9 mouse cellular contexts compared by ENCODE assay signal in genomic region chr2:103456646-103457045, GRCm38 (mm10). TPM values are rescaled to one million over a fixed set of nuclear protein-coding genes. Genes with fewer than 3 reads are reported as not detected.
DNase-seq lines count a peak whose midpoint lies in the region; ATAC-seq and TF ChIP-seq lines count a peak whose summit lies in the region.
"Had no signal": no experiment of that assay in that cellular context is flagged by ENCODE, and none has a peak within 500 bp of the region (broad histone marks: within the 10 kb centered on the region; RNA-seq: fewer than 3 reads in every experiment).

No protein-coding gene starts in this region.

- peaks cover 3% of the 10 kb centered on the region for H3K4me1 ChIP-seq in embryonic facial prominence, embryonic 11.5 days (ENCODE audit: control insufficient read depth, insufficient read depth, low read length)
- H3K4me1 ChIP-seq in heart, embryonic 10.5 days: peaks cover 3% of the 10 kb centered on the region; the same call in 1 of the 2 replicates
- H3K4me1 ChIP-seq in liver, embryonic 13.5 days (replicated peaks): peaks cover 18% of the 10 kb centered on the region
- no peaks in the 10 kb centered on the region for H3K4me1 ChIP-seq in neural tube, embryonic 13.5 days (replicated peaks)

- H3K79me3 ChIP-seq in C2C12 (ENCODE audit: low read depth): no peaks in the 10 kb centered on the region

- H3K4me3 ChIP-seq in C2C12 (ENCODE audit: insufficient read depth, poor library complexity, severe bottlenecking): no peak overlapping the region
- H3K4me3 ChIP-seq in embryonic facial prominence, embryonic 11.5 days (ENCODE audit: low read depth, low read length): no peak overlapping the region
- no peak overlapping the region for H3K4me3 ChIP-seq in heart, embryonic 10.5 days
- H3K4me3 ChIP-seq in liver, embryonic 13.5 days (replicated peaks): no peak overlapping the region
- H3K4me3 ChIP-seq in neural tube, embryonic 13.5 days: no peak overlapping the region
- H3K4me3 ChIP-seq: embryonic facial prominence, embryonic 13.5 days had no signal

- no peaks in the 10 kb centered on the region for H3K79me2 ChIP-seq in C2C12 (ENCODE audit: control insufficient read depth, insufficient read depth)

- peak; percentile 80 to 81 for DNase-seq in adrenal gland, postnatal 36 days
- DNase-seq in embryonic facial prominence, embryonic 11.5 days (ENCODE audit: low spot score): peak; percentile 89
- peak; percentile 90 for DNase-seq in heart, embryonic 10.5 days (ENCODE audit: low spot score)
- peak; percentile 89 for DNase-seq in kidney, postnatal 10 days
- peak; percentile 61 for DNase-seq in liver, embryonic 13.5 days
- DNase-seq in telencephalon, adult 2 months (ENCODE audit: low read depth, low spot score): peak; percentile 32

- no peaks in the 10 kb centered on the region for H3K27me3 ChIP-seq in C2C12 (ENCODE audit: control insufficient read depth, insufficient read depth, insufficient read length)
- no peaks in the 10 kb centered on the region for H3K27me3 ChIP-seq in embryonic facial prominence, embryonic 11.5 days (ENCODE audit: control insufficient read depth, insufficient read depth, low read length)
- no peaks in the 10 kb centered on the region for H3K27me3 ChIP-seq in heart, embryonic 10.5 days (ENCODE audit: insufficient read depth, poor library complexity, severe bottlenecking)
- no peaks in the 10 kb centered on the region for H3K27me3 ChIP-seq in liver, embryonic 13.5 days
- no peaks in the 10 kb centered on the region for H3K27me3 ChIP-seq in neural tube, embryonic 13.5 days
- H3K27me3 ChIP-seq: embryonic facial prominence, embryonic 13.5 days had no signal

- no peak overlapping the region for H3K9ac ChIP-seq in embryonic facial prominence, embryonic 11.5 days (replicated peaks; ENCODE audit: low read length)
- no peak overlapping the region for H3K9ac ChIP-seq in liver, embryonic 13.5 days
- no peak overlapping the region for H3K9ac ChIP-seq in neural tube, embryonic 13.5 days
- H3K9ac ChIP-seq: embryonic facial prominence, embryonic 13.5 days had no signal

- H3K9me3 ChIP-seq in embryonic facial prominence, embryonic 11.5 days (replicated peaks; ENCODE audit: control insufficient read depth, low read length): no peaks in the 10 kb centered on the region
- no peaks in the 10 kb centered on the region for H3K9me3 ChIP-seq in heart, embryonic 10.5 days
- no peaks in the 10 kb centered on the region for H3K9me3 ChIP-seq in liver, embryonic 13.5 days (replicated peaks)
- no peaks in the 10 kb centered on the region for H3K9me3 ChIP-seq in neural tube, embryonic 13.5 days
- H3K9me3 ChIP-seq: embryonic facial prominence, embryonic 13.5 days had no signal

- peak; percentile 86 for TF ChIP-seq CTCF in C2C12 (IDR thresholded peaks at IDR 0.05; ENCODE audit: control insufficient read depth, insufficient read depth, insufficient read length)

- no peak overlapping the region for H3ac ChIP-seq in C2C12 (ENCODE audit: control insufficient read depth, insufficient read length, low read depth)

- no peak overlapping the region for H3K27ac ChIP-seq in embryonic facial prominence, embryonic 11.5 days (replicated peaks; ENCODE audit: low read depth, low read length)
- H3K27ac ChIP-seq in heart, embryonic 10.5 days: no peak overlapping the region
- no peak overlapping the region for H3K27ac ChIP-seq in liver, embryonic 13.5 days
- H3K27ac ChIP-seq in neural tube, embryonic 13.5 days (replicated peaks): no peak overlapping the region
- H3K27ac ChIP-seq: embryonic facial prominence, embryonic 13.5 days had no signal

- no peak overlapping the region for H3K4me2 ChIP-seq in embryonic facial prominence, embryonic 11.5 days (ENCODE audit: low read depth, low read length)
- H3K4me2 ChIP-seq in liver, embryonic 13.5 days: no peak overlapping the region
- no peak overlapping the region for H3K4me2 ChIP-seq in neural tube, embryonic 13.5 days
- H3K4me2 ChIP-seq: embryonic facial prominence, embryonic 13.5 days had no signal

- H3K36me3 ChIP-seq in C2C12 (ENCODE audit: control insufficient read depth, insufficient read depth): peaks cover 38% of the 10 kb centered on the region
- peaks cover 3% of the 10 kb centered on the region; the same call in 1 of the 2 replicates for H3K36me3 ChIP-seq in embryonic facial prominence, embryonic 11.5 days (replicated peaks; ENCODE audit: control insufficient read depth, insufficient read depth, low read depth, low read length)
- peaks cover 87% of the 10 kb centered on the region for H3K36me3 ChIP-seq in heart, embryonic 10.5 days
- H3K36me3 ChIP-seq in liver, embryonic 13.5 days: peaks cover 95% of the 10 kb centered on the region
- H3K36me3 ChIP-seq in neural tube, embryonic 13.5 days: peaks cover 80% of the 10 kb centered on the region

- WGBS in embryonic facial prominence, embryonic 11.5 days: 19% methylated on average over 10 of the region's 10 CpGs
- WGBS in heart, embryonic 10.5 days: 19% methylated on average over 10 of the region's 10 CpGs
- WGBS in liver, embryonic 13.5 days (ENCODE audit: insufficient replicate concordance): 19% methylated on average over 10 of the region's 10 CpGs
- 22% methylated on average over 10 of the region's 10 CpGs for WGBS in neural tube, embryonic 13.5 days

- no peak for ATAC-seq in embryonic facial prominence, embryonic 11.5 days (replicated peaks; ENCODE audit: insufficient number of reproducible peaks, low FRiP score, low TSS enrichment, low read depth)
- no peak for ATAC-seq in liver, embryonic 13.5 days (ENCODE audit: low read depth)
- ATAC-seq in neural tube, embryonic 13.5 days (ENCODE audit: low read depth): peak; percentile 45; the same call in 1 of the 2 replicates

TF ChIP-seq in C2C12, 6 proteins besides CTCF, POLR2A, EP300 and RAD21:
- TF ChIP-seq USF1 (IDR thresholded peaks at IDR 0.05; ENCODE audit: low read depth): no peak
- no peak for TF ChIP-seq CEBPB (IDR thresholded peaks at IDR 0.05; ENCODE audit: low read depth)
- no peak for TF ChIP-seq MAX (IDR thresholded peaks at IDR 0.05)
- TF ChIP-seq FOSL1 (IDR thresholded peaks at IDR 0.05; ENCODE audit: insufficient read depth, low read length, poor library complexity, severe bottlenecking): no peak
- no peak for TF ChIP-seq MYOD1 (IDR thresholded peaks at IDR 0.05; ENCODE audit: control insufficient read depth, insufficient read length, low read depth)
- TF ChIP-seq MYOG (IDR thresholded peaks at IDR 0.05; ENCODE audit: control insufficient read depth, extremely low read depth, insufficient read length): no peak

RNA-seq across cellular contexts. Expression of gene Cat, which starts 28.3 kb away (rescaled TPM):
- polyA plus RNA-seq in C2C12 (2012; fragmentation: generic; extraction: Trizol): 14.5 TPM
- total RNA-seq in adrenal gland, postnatal 36 days (2021): 100 to 1,000 TPM; 285 to 462 TPM
- polyA plus RNA-seq in embryonic facial prominence, embryonic 11.5 days (2014; fragmentation: Nextera tagmentation; extraction: Ambion mirVana): 116 and 127 TPM in 2 replicates
- 83.7 and 89.5 TPM in 2 replicates for polyA plus RNA-seq in heart, embryonic 10.5 days (2016; fragmentation: Nextera tagmentation; extraction: Ambion mirVana)
- polyA plus RNA-seq in liver, embryonic 13.5 days (2015; fragmentation: Nextera tagmentation; extraction: Ambion mirVana): 102 and 145 TPM in 2 replicates
- polyA plus RNA-seq in neural tube, embryonic 13.5 days (2015; fragmentation: Nextera tagmentation; extraction: Ambion mirVana): 92.1 and 93.4 TPM in 2 replicates

RNA-seq across cellular contexts. Expression of gene Elf5, which starts 45.2 kb away (rescaled TPM):
- polyA plus RNA-seq in C2C12 (2012; fragmentation: generic; extraction: Trizol): 0.01 TPM
- not detected for total RNA-seq in adrenal gland, postnatal 36 days (2021)
- 0.50 and 0.75 TPM in 2 replicates for polyA plus RNA-seq in embryonic facial prominence, embryonic 11.5 days (2014; fragmentation: Nextera tagmentation; extraction: Ambion mirVana)
- not detected in 2 replicates for polyA plus RNA-seq in heart, embryonic 10.5 days (2016; fragmentation: Nextera tagmentation; extraction: Ambion mirVana)
- polyA plus RNA-seq in liver, embryonic 13.5 days (2015; fragmentation: Nextera tagmentation; extraction: Ambion mirVana): 0.03 TPM in 1 of 2 replicates, not detected in the other
- not detected in 2 replicates for polyA plus RNA-seq in neural tube, embryonic 13.5 days (2015; fragmentation: Nextera tagmentation; extraction: Ambion mirVana)

Comparison
In these comparisons a context has a peak if more than half of its experiments do, and no peak if none do; other contexts are left out.
1. DNase-seq: peak in every context shown above with its lines; median percentile 90 in heart, embryonic 10.5 days; 89 in embryonic facial prominence, embryonic 11.5 days; 89 in kidney, postnatal 10 days; 80 in adrenal gland, postnatal 36 days; 61 in liver, embryonic 13.5 days; 32 in telencephalon, adult 2 months.